Mouse (Mus musculus): ENCODE results near the gene Gm21762. TPM values are rescaled to one million over a fixed set of nuclear protein-coding genes. Genes with fewer than 3 reads are reported as not detected.
"Not testable (repeated sequence)": the region's sequence is repeated elsewhere in the genome, so short reads cannot be mapped to it uniquely, and the experiment has no call there.

Gene Gm21762
- not detected in 2 replicates for polyA plus RNA-seq (2014; fragmentation: Nextera tagmentation; extraction: Ambion mirVana)

- not testable (repeated sequence) for H3K4me2 ChIP-seq; H3K4me3 ChIP-seq (ENCODE audit: low read depth, low read length); H3K4me1 ChIP-seq (ENCODE audit: insufficient read depth); H3K9ac ChIP-seq; H3K27ac ChIP-seq (ENCODE audit: low read depth); H3K9me3 ChIP-seq (ENCODE audit: low read depth, low read length); H3K36me3 ChIP-seq (ENCODE audit: insufficient read depth); H3K27me3 ChIP-seq (ENCODE audit: insufficient read depth, low read length); DNase-seq; ATAC-seq (ENCODE audit: insufficient read depth)
- WGBS = no CpG with 5 or more reads among the region's 2 CpGs
Observed at GRCm38 (mm10) chr13:120215847-120216246, at the start of gene Gm21762. Gene Gm21762, minus strand, starts transcription at chr13:120215947.

- not testable (repeated sequence) for H3K4me1 ChIP-seq (ENCODE audit: insufficient read depth); H3K27ac ChIP-seq (ENCODE audit: low read depth); H3K9me3 ChIP-seq (ENCODE audit: low read depth, low read length); H3K4me3 ChIP-seq (ENCODE audit: low read depth, low read length); ATAC-seq (ENCODE audit: insufficient read depth); H3K9ac ChIP-seq; H3K4me2 ChIP-seq; DNase-seq; H3K36me3 ChIP-seq (ENCODE audit: insufficient read depth); H3K27me3 ChIP-seq (ENCODE audit: insufficient read depth, low read length)
- 81% methylated on average over 2 of the region's 2 CpGs for WGBS
Observed at GRCm38 (mm10) chr13:120262870-120263269, 47.1 kb upstream of the Gm21762 start, which contains the start of gene AF067061. Gene AF067061, plus strand, starts transcription at chr13:120263114.

DNA sequence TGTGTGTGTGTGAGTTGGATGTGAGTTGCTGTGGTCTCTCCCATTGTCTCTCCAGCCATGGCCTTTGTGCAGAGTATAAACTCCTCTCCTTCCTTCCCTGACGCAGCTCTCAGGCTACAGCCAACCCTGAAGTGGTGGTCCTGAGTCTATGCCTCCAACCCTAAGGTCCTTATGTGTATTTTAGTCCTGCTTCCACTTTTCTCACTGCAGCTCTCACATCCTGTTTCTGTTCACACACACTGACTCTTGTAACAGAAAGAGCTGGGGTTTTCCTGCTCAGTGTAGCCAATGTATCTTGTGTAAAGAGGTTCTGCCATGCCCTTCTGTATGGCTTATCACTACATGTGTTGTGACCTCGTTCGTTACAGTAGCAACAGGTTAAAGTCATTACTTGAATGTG is 44.0 kb upstream of the Gm21762 start:
- H3K4me2 ChIP-seq; H3K27me3 ChIP-seq (ENCODE audit: insufficient read depth, low read length); ATAC-seq (ENCODE audit: insufficient read depth); H3K27ac ChIP-seq (ENCODE audit: low read depth); H3K36me3 ChIP-seq (ENCODE audit: insufficient read depth); H3K4me3 ChIP-seq (ENCODE audit: low read depth, low read length); H3K9ac ChIP-seq; H3K9me3 ChIP-seq (ENCODE audit: low read depth, low read length); H3K4me1 ChIP-seq (ENCODE audit: insufficient read depth); DNase-seq: not testable (repeated sequence)
- 64% methylated on average over 3 of the region's 3 CpGs for WGBS

DNA sequence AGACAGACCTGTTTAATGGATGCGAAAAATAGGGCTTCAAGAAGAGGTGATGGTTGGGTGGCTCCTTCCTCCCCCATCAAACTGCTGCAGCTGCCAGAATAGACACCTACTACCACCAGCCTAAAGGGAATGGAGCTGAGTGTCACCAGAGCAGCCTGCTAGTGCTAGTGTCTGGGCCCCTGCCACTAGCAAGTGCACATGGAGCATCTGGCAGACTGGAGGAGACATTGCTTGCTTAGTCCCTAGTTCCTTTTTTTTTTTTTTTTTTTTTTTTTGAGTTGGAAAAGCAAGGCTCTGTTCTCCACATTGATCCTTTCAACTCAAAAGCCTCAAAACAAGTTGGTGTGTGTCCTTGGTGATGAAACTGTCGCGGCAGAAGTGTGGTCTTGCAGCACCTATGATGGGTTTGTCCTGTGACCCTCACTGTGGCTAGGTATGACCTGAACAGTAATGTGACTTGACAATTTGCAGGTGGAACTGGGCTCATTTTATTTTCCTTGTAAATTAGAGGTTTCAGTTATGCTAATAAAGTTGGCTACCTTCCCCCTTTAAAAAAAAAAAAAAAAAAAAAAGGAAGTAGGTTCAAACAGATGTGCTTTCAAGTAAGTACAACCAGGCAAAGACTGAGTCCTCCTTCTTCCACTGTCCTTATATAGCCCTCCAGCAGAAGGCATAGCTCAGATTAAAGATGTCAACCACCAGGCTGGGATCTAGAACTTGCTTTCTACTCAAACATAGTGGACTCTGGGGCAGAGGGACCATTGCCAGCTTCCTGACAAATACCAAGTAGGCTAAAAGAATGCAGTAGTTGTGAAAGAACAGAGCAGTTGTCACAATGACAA is 43.3 kb upstream of the Gm21762 start:
- H3K36me3 ChIP-seq (ENCODE audit: insufficient read depth); H3K4me3 ChIP-seq (ENCODE audit: low read depth, low read length); H3K9me3 ChIP-seq (ENCODE audit: low read depth, low read length); DNase-seq; H3K27me3 ChIP-seq (ENCODE audit: insufficient read depth, low read length); ATAC-seq (ENCODE audit: insufficient read depth); H3K4me2 ChIP-seq; H3K9ac ChIP-seq; H3K27ac ChIP-seq (ENCODE audit: low read depth); H3K4me1 ChIP-seq (ENCODE audit: insufficient read depth): not testable (repeated sequence)
- whole genome bisulfite sequencing = 93% methylated on average over 3 of the region's 3 CpGs

GRCm38 (mm10) chr13:120251208-120251924 is 35.6 kb upstream of the Gm21762 start:
- H3K4me2 ChIP-seq; ATAC-seq (ENCODE audit: insufficient read depth); H3K27ac ChIP-seq (ENCODE audit: low read depth); H3K4me1 ChIP-seq (ENCODE audit: insufficient read depth); DNase-seq; H3K9me3 ChIP-seq (ENCODE audit: low read depth, low read length); H3K9ac ChIP-seq; H3K36me3 ChIP-seq (ENCODE audit: insufficient read depth); H3K4me3 ChIP-seq (ENCODE audit: low read depth, low read length); H3K27me3 ChIP-seq (ENCODE audit: insufficient read depth, low read length): not testable (repeated sequence)
- 71% methylated on average over 2 of the region's 3 CpGs for WGBS

DNA sequence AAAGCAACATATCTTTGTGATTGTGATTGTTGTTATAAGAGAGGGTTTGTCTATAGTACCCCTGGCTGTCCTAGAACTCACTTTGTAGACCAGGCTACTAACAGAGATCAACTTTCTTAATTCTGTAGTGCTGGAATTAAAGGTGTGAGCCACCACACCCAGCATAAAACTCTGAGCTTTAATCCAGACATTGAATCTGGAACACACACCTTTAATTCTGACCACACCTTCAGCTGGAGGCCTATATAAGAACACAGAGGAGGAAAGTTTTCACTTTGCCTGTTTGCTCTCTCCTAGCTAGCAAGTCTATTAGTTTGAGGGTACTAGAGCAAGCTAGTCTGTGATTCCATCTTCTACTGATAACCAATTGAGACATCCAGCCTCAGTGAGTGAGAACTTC is 23.1 kb upstream of the Gm21762 start, which contains the start of gene Gm21731:
TSS of gene Gm21731 (plus strand) at position 301 of the 400 bp plus-strand sequence.
- H3K9ac ChIP-seq; ATAC-seq (ENCODE audit: insufficient read depth); H3K4me3 ChIP-seq (ENCODE audit: low read depth, low read length); H3K27ac ChIP-seq (ENCODE audit: low read depth); H3K9me3 ChIP-seq (ENCODE audit: low read depth, low read length); H3K36me3 ChIP-seq (ENCODE audit: insufficient read depth); DNase-seq; H3K27me3 ChIP-seq (ENCODE audit: insufficient read depth, low read length); H3K4me1 ChIP-seq (ENCODE audit: insufficient read depth); H3K4me2 ChIP-seq: not testable (repeated sequence)

GRCm38 (mm10) chr13:120232447-120233049 is 16.8 kb upstream of the Gm21762 start:
- DNase-seq; H3K4me1 ChIP-seq (ENCODE audit: insufficient read depth); ATAC-seq (ENCODE audit: insufficient read depth); H3K4me3 ChIP-seq (ENCODE audit: low read depth, low read length); H3K9ac ChIP-seq; H3K9me3 ChIP-seq (ENCODE audit: low read depth, low read length); H3K27ac ChIP-seq (ENCODE audit: low read depth); H3K4me2 ChIP-seq; H3K27me3 ChIP-seq (ENCODE audit: insufficient read depth, low read length); H3K36me3 ChIP-seq (ENCODE audit: insufficient read depth): not testable (repeated sequence)
- WGBS = 67% methylated on average over 13 of the region's 25 CpGs

DNA sequence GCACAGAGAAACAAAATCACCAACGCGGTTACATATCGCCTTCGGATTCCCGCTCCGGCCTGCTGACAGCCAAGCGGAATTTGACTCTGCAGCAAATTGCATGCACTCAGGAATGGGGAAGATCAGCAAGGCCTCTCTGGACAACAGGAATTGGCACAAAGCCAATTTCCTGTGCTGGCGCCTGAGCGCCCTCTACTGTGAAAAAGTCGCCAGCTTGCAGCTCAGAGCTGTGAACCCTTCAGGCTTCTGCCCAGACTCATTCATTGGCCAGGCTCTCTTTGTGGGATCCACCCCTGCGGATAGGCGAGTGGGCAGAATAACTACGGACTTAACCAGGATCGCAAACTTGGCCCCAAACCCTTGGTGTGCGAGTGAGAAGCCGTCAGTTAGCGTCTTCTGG is 16.1 kb upstream of the Gm21762 start:
- H3K4me1 ChIP-seq (ENCODE audit: insufficient read depth); H3K4me3 ChIP-seq (ENCODE audit: low read depth, low read length); H3K36me3 ChIP-seq (ENCODE audit: insufficient read depth); DNase-seq; H3K9me3 ChIP-seq (ENCODE audit: low read depth, low read length); H3K4me2 ChIP-seq; H3K9ac ChIP-seq; H3K27ac ChIP-seq (ENCODE audit: low read depth); H3K27me3 ChIP-seq (ENCODE audit: insufficient read depth, low read length): not testable (repeated sequence)
- 93% methylated on average over 16 of the region's 17 CpGs for WGBS
- ATAC-seq (ENCODE audit: insufficient read depth) = peak; percentile 62; the same call in 1 of the 2 replicates

GRCm38 (mm10) chr13:120223012-120223659 is 7.4 kb upstream of the Gm21762 start:
- H3K9ac ChIP-seq; H3K27ac ChIP-seq (ENCODE audit: low read depth); H3K36me3 ChIP-seq (ENCODE audit: insufficient read depth); H3K4me2 ChIP-seq; DNase-seq; H3K9me3 ChIP-seq (ENCODE audit: low read depth, low read length); H3K27me3 ChIP-seq (ENCODE audit: insufficient read depth, low read length); ATAC-seq (ENCODE audit: insufficient read depth); H3K4me1 ChIP-seq (ENCODE audit: insufficient read depth); H3K4me3 ChIP-seq (ENCODE audit: low read depth, low read length): not testable (repeated sequence)
- 94% methylated on average over 16 of the region's 25 CpGs for WGBS

- not testable (repeated sequence) for H3K4me1 ChIP-seq (ENCODE audit: insufficient read depth); H3K9ac ChIP-seq; H3K4me2 ChIP-seq; H3K4me3 ChIP-seq (ENCODE audit: low read depth, low read length); H3K27me3 ChIP-seq (ENCODE audit: insufficient read depth, low read length); DNase-seq; ATAC-seq (ENCODE audit: insufficient read depth); H3K36me3 ChIP-seq (ENCODE audit: insufficient read depth); H3K27ac ChIP-seq (ENCODE audit: low read depth); H3K9me3 ChIP-seq (ENCODE audit: low read depth, low read length)
- WGBS = 77% methylated on average over 5 of the region's 5 CpGs
Observed at GRCm38 (mm10) chr13:120220922-120221321, 5.2 kb upstream of the Gm21762 start.

Data from lung, embryonic 14.5 days (tissue).